Mouse (Mus musculus) A20 (cell line): ENCODE measurements around the gene D430042O09Rik.

ENCODE experiments used
- DNase-seq: peaks from one replicate; pipeline ENCODE4 v3.0.0-alpha.2; 2011; ENCODE audit warnings: low read depth, low spot score

The D430042O09Rik gene

DNA sequence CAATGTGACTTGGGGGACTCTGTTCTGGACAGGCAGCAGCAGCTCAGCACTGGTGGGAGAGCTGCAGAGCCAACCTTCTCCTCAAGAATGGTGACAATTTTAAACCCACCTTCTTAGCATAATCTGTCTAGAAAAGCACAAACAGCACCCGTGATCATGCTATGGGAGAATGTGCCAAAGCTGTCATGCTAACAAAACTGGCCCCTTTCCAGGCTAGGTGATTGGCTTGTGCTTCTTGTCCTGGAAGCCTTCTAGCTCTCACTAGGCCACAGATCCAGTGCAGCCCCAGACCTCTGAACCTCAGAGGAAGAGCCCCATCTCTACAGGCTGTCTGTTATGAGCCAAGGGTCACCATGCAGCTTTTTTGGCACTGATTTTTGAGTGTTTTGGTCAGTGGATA is 98.9 kb downstream of the D430042O09Rik start:
- no peak for DNase-seq

GRCm38 (mm10) chr7:125808210-125808609 is 100.5 kb downstream of the D430042O09Rik start:
- DNase-seq = no peak

DNA sequence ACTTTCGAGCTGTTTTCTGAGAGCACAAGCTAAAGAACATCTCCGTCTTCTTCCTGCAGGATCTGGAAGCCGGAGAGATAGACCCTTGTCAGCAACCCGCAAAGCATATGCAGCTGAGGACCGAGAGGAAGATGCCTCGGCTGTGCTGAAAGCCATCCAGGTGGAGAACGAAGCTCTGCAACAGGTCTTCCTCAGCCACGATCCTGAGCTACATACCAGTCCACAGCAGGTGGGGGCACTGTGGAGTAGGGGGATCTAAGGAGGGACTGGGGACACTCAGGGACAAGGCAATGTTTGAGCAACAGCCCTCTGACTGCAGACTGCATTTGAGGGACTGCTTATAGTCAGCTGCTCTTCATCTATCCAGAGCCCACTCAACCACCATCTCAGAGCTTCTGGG is 105.0 kb downstream of the D430042O09Rik start:
- DNase-seq = no peak

GRCm38 (mm10) chr7:125815733-125816132 is 108.0 kb downstream of the D430042O09Rik start:
- no peak for DNase-seq

DNA sequence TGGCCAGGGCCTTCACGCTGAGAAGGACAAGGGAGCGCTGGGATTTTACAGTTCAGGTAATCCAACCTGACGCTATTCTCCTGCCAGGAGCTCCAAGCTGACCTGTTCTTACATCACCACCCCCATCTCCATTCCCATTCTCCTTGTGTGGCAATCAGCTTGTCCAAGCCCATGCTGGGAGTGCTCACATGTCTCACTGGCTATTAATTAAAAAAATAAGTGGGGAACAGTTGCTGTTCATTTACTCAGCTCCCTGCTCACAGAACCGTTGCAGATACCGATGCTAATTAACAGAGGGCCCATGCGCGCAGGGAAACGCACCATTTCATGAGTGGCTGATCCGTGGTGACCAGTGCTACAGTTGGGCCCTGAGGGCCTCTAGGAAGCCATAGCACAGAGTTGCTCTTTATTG is 110.6 kb downstream of the D430042O09Rik start:
- DNase-seq = no peak

DNA sequence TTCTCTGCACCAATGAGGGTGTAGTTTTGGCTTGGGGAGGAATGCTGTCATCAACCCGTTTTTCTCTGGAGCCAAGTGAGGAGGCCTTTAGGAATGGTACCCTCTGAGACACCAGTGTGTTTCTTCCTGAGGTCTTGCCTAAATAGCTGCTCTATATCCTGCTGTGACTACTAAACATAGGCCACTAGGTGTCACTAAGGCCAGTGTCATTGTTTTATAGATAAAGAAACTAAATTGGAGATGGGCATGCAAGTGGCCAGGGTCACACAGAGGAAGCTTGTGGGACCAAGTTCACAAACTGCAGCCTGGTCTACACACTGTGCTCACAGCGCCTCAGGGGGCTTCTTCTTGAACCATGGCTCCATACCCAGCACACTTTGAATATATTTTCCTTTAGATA is 112.5 kb downstream of the D430042O09Rik start:
- peak; percentile 19 for DNase-seq

DNA sequence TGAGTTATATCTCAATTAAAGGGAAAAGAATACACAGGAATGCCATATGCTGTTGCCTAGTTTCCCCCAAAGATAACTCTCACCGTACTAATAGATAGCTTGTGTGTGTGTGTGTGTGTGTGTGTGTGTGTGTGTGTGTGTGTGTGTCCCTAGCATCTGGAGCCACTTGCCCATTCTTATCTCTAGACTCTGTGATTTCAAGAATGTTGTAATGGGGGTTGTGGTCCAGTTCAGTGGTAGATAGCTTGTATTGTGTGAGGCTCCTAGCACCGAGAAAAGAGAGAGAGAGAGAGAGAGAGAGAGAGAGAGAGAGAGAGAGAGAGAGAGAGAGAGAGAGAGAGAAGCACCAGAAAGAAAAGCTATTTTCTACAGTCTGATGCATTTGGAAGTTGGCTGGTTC is 118.7 kb downstream of the D430042O09Rik start:
- DNase-seq = no peak

GRCm38 (mm10) chr7:125826887-125827286 is 119.2 kb downstream of the D430042O09Rik start:
- DNase-seq = no peak

GRCm38 (mm10) chr7:125827420-125827819 is 119.7 kb downstream of the D430042O09Rik start:
- DNase-seq = no peak

- no peak for DNase-seq
Observed at GRCm38 (mm10) chr7:125828561-125828960, 120.9 kb downstream of the D430042O09Rik start.

DNA sequence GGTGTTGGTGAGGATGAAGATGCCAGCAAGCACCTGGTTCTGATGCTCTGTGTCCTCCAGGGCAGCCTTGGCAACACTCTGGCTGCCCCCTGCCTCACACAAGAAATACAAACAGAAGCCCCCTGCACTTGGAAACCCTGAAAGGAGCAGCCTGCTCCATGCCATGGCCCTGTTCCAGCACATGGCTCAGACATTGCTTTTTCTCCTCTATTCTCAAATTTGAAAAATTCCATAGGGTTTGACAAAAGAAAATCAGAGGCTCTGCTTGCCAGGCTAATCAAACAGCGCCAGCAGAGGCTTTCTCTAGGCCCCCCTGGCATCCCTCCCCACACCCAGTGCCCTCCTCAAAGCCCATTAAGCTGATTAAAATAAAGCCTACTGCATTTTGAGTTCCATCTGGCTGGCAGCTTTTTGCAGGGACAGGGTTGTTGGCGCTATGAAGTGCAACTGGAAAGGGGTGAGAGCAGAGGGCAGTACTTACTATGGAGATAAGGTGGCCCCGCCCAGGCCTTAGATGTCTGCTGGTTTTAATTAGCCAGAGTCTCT is 121.5 kb downstream of the D430042O09Rik start:
- no peak for DNase-seq

- no peak for DNase-seq
Observed at GRCm38 (mm10) chr7:125832767-125833166, 125.1 kb downstream of the D430042O09Rik start.

DNA sequence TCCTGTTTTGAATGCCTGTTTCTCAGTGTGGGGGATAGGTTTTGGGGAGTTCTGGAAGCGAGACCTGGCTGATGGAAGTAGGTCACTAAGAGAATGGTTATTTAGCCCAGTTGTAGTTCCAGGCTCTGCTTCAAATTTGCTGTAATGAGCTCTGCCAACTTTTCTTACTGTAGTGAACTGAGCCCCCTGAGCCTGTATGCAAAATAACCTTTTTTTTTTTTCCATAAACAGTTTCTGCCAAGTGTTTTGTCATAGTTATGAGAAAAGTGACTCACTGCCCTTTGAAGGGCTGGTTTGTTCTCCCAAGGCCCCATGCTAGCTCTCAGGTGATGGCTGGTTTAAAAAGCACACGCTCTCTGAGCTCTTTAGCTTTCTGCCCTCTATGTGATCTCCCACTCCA is 125.8 kb downstream of the D430042O09Rik start:
- no peak for DNase-seq

DNA sequence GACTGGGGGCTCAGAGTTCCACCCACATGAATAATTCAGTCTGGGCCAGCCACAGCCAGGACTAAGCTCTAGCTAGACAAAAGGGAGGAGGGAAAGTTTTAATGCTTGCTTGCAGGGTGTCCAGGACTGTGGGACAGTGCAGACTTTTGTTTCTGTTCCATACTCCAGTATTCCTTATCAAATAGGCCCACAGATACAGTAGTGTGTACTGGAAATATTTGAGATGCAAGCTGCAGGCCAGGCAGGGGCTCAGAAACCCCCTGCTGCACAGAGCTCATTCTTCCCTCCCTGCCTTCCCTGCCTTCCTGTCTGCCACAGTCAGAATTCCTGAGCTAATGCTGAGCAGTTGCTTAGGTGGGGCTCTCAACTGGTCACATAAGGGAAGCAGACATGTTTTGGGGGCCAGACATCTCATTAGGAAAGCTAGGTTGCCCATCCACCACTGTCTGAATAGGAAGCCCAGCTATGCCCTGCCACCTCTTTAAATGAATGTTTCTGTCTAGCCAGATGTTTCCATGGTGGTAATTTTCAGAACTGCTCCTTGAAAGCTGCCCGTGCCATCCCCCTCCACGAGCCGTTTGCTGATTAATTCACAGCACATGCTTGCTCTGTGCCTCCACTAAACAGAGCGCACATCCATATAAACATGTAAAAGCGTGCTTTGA is 130.5 kb downstream of the D430042O09Rik start:
- no peak for DNase-seq

DNA sequence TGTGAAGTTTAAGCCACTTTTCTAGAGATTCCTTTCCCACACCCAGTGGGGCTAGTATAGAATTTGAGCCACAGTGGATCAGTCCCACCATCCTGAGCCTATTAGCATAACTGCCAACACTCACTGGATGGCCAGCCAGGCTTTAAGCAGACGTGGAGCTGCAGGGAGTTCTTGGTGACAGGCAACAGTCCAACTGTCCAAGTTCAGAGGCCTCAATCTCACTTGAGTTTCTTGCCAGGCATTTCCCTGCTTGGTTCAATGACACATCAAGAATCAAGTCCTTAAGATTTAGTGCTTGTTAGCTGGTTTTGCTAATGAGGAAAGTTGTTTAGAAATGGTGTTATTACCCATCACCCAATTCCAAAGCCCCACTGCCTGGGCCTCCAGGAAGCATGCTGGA is 137.9 kb downstream of the D430042O09Rik start:
- DNase-seq = no peak

DNA sequence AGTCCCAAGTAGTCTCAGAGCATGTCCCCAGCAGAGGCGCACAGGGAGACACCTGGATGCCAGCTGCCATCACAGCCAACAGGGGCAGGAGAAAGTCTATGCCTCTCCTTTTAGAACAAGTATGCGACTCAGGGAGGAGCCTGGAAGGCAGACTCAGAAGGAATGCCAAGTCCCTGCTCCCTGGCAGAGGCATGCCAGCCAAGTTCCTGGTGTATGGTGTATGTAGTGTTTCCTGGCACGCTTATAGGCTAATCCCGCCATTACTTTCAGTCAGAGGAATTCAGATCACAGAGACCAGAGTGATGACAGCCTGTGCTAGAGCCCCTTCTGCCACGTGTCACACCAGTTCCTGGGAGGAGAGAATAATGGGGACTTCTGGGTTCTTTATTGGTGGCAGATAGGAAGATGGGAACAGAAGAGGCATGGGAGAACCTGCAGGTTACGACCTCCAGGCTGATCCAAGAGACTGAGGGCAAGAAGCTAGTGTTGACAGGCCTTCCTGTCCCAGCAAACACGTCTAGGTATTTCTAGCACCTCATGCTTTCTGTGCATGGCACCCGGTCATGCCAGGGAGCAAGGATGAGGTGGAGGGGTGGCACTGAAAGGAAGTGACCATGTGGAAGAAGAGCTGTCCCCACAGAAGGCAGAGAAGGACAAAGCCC is 139.3 kb downstream of the D430042O09Rik start:
- no peak for DNase-seq

GRCm38 (mm10) chr7:125847528-125847866 is 139.8 kb downstream of the D430042O09Rik start:
- no peak for DNase-seq

GRCm38 (mm10) chr7:125859564-125859963 is 151.9 kb downstream of the D430042O09Rik start:
- DNase-seq = no peak

- no peak for DNase-seq
Observed at GRCm38 (mm10) chr7:125860421-125860820, 152.7 kb downstream of the D430042O09Rik start.

GRCm38 (mm10) chr7:125864026-125864425 is 156.3 kb downstream of the D430042O09Rik start:
- no peak for DNase-seq

GRCm38 (mm10) chr7:125865234-125865633 is 157.5 kb downstream of the D430042O09Rik start:
- no peak for DNase-seq

- DNase-seq = no peak
Observed at GRCm38 (mm10) chr7:125868570-125868969, 160.9 kb downstream of the D430042O09Rik start.
